Mouse (Mus musculus): ENCODE data around the gene Dgki. TPM values are rescaled to one million over a fixed set of nuclear protein-coding genes. Genes with fewer than 3 reads are reported as not detected.
A peak's percentile ranks its signal among the peaks of the same experiment; 100 is the strongest.

Dgki gene
- polyA plus RNA-seq, 1 experiment from 2014 or later, result 0.27 TPM

DNA sequence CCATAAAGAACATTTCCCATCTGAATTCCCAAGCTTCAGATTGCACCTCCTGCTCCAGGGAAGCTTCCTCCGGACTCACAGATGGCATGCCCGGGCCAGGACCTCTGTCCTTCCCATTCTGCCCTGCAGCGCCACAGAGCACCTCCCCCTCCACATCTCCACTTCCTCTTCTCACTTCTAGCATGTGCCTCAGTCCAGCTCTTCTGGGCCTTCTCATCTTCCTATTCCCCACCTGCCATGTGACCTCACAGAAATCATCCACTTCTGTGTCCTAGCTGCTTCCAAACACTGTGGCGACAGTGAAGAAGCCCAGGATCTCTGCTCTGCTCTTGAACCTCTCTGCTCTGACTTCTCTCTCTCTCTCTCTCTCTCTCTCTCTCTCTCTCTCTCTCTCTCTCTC is 87.1 kb downstream of the Dgki start:
- no peak overlapping the region for H3K27ac ChIP-seq (ENCODE audit: low read depth, low read length)
- no peak overlapping the region for H3K4me2 ChIP-seq (replicated peaks; ENCODE audit: low read depth, low read length)
- no peak for ATAC-seq (ENCODE audit: low FRiP score, low TSS enrichment)
- H3K9ac ChIP-seq (ENCODE audit: low read depth, low read length), result no peak overlapping the region
- no peaks in the 10 kb centered on the region for H3K9me3 ChIP-seq (ENCODE audit: control insufficient read depth, low read length)
- 28% methylated on average over 4 of the region's 4 CpGs for WGBS
- H3K4me3 ChIP-seq (ENCODE audit: low read length), result no peak overlapping the region
- H3K4me1 ChIP-seq (ENCODE audit: control insufficient read depth, insufficient read depth, low read length), result peaks cover 11% of the 10 kb centered on the region; the same call in 1 of the 2 replicates
- H3K27me3 ChIP-seq (ENCODE audit: control insufficient read depth, insufficient read depth, low read length), result no peaks in the 10 kb centered on the region
- no peaks in the 10 kb centered on the region for H3K36me3 ChIP-seq (ENCODE audit: control insufficient read depth, insufficient read depth, low read length)

DNA sequence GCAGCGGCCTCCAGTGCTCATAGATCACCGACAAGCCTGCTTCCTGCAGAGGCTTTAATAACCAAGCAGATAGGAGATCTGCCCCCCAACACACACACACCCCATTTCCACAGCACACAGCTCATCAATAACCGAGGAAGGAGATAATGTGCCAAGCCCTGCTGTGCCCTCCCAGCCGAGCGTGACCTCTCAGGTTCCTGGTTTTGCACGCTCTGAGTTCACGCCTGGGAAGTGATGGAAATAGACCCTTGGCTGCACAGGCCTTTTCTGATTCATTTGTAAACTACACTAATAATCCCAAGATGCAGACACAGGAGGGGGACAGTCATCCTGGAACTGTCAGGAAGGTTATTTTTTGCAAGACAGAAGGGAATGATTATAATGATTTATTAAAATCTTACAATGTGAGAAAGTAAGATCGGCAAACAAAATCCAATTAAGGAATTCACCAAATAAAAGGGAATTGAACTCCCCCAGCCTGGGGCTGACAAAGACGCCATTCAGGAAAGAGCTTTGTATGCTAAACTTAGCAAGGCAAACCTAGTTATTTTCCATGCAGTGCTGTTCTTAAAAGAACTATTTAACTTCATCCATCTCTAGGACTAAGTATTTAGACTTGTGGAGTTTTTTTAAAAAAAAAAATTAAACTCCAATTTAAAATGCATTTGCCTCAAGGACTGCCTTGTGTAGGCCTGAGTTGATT is 88.3 kb downstream of the Dgki start:
- Histone ChIP-seq H3K36me3 (ENCODE audit: control insufficient read depth, insufficient read depth, low read length) (no peaks in the 10 kb centered on the region), H3K27me3 (ENCODE audit: control insufficient read depth, insufficient read depth, low read length) (no peaks in the 10 kb centered on the region), H3K4me1 (ENCODE audit: control insufficient read depth, insufficient read depth, low read length) (peaks cover 11% of the 10 kb centered on the region; the same call in 1 of the 2 replicates), H3K9me3 (ENCODE audit: control insufficient read depth, low read length) (no peaks in the 10 kb centered on the region), H3K27ac (ENCODE audit: low read depth, low read length) (no peak overlapping the region), H3K4me2 (replicated peaks; ENCODE audit: low read depth, low read length) (no peak overlapping the region), H3K4me3 (ENCODE audit: low read length) (no peak overlapping the region), H3K9ac (ENCODE audit: low read depth, low read length) (no peak overlapping the region)
- 29% methylated on average over 9 of the region's 9 CpGs for WGBS
- ATAC-seq (ENCODE audit: low FRiP score, low TSS enrichment), result peak; percentile 40; the same call in 1 of the 2 replicates

DNA sequence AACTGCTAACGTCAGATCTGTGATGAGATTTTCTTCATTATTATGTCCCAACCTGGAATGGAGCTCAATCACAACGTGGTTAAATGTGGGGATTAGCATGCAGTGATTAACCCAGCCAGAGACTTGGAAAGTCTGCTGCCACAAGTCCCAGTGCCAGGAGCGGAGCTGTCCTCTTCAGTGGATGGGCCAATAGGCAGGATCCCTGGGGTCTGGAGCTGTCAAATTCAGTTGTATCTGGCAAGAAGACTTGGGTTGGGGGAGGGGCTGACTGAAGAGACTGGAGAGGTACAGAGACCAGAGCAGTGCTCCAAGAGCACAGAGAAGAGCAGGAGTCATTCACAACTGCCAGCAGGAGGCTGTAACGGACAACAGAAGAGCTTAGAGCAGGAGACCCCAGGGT is 97.1 kb downstream of the Dgki start:
- H3K4me2 ChIP-seq (replicated peaks; ENCODE audit: low read depth, low read length), result no peak overlapping the region
- H3K9ac ChIP-seq (ENCODE audit: low read depth, low read length), result no peak overlapping the region
- H3K4me1 ChIP-seq (ENCODE audit: control insufficient read depth, insufficient read depth, low read length), result 0 out of 2 replicates have a peak, but pooled peaks cover under 1% of the 10 kb centered on the region
- no peak overlapping the region for H3K4me3 ChIP-seq (ENCODE audit: low read length)
- no peaks in the 10 kb centered on the region for H3K36me3 ChIP-seq (ENCODE audit: control insufficient read depth, insufficient read depth, low read length)
- no peaks in the 10 kb centered on the region for H3K27me3 ChIP-seq (ENCODE audit: control insufficient read depth, insufficient read depth, low read length)
- H3K27ac ChIP-seq (ENCODE audit: low read depth, low read length), result no peak overlapping the region
- ATAC-seq (ENCODE audit: low FRiP score, low TSS enrichment), result no peak
- 77% methylated on average over 4 of the region's 4 CpGs for WGBS
- no peaks in the 10 kb centered on the region for H3K9me3 ChIP-seq (ENCODE audit: control insufficient read depth, low read length)

DNA sequence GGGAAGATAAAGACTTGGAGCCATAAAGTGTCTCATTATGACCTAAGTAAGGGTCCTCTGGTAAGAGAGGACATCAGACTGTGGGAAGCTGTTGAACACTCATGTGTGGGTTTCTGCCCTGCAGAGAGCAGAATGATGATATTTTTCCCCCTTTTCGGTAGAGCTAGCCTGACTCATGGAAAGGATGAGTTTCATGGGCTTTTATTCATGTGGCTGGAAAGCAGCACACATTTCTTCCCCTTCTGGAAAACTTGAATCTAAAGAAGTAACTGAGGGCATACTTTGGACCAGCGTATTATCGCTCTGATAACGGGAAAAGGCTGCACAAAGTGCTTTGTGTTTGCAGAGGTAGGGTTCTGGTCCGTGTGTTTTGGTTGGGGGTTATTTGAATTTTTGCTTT is 99.1 kb downstream of the Dgki start:
- Histone ChIP-seq H3K4me3 (ENCODE audit: low read length) (no peak overlapping the region), H3K4me1 (ENCODE audit: control insufficient read depth, insufficient read depth, low read length) (0 out of 2 replicates have a peak, but pooled peaks cover 4% of the 10 kb centered on the region), H3K27ac (ENCODE audit: low read depth, low read length) (no peak overlapping the region), H3K9me3 (ENCODE audit: control insufficient read depth, low read length) (no peaks in the 10 kb centered on the region), H3K36me3 (ENCODE audit: control insufficient read depth, insufficient read depth, low read length) (no peaks in the 10 kb centered on the region), H3K9ac (ENCODE audit: low read depth, low read length) (no peak overlapping the region), H3K4me2 (replicated peaks; ENCODE audit: low read depth, low read length) (no peak overlapping the region), H3K27me3 (ENCODE audit: control insufficient read depth, insufficient read depth, low read length) (no peaks in the 10 kb centered on the region)
- 95% methylated on average over 5 of the region's 5 CpGs for WGBS
- ATAC-seq (ENCODE audit: low FRiP score, low TSS enrichment), result no peak

DNA sequence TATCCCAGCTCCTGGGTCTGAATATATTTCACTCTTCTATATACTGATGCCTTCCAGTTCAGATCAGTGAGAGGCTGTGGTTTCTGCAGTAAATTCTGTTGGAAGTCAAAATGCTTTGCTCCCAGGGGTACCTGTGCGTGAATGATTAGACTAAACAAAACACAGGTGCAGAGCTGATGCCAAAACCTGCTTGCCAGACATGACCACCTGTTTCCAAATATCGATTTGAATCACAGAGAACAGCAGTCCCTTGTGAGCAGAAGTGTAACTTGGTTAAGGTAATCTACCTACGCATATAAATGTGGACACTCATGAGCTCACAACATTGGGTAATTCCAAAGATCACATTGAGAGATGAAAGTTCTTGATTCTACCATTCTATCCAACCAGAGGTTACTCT is 100.5 kb downstream of the Dgki start:
- H3K4me2 ChIP-seq (replicated peaks; ENCODE audit: low read depth, low read length), result no peak overlapping the region
- H3K9me3 ChIP-seq (ENCODE audit: control insufficient read depth, low read length), result no peaks in the 10 kb centered on the region
- 0 out of 2 replicates have a peak, but pooled peaks cover 4% of the 10 kb centered on the region for H3K4me1 ChIP-seq (ENCODE audit: control insufficient read depth, insufficient read depth, low read length)
- H3K4me3 ChIP-seq (ENCODE audit: low read length), result no peak overlapping the region
- no peaks in the 10 kb centered on the region for H3K36me3 ChIP-seq (ENCODE audit: control insufficient read depth, insufficient read depth, low read length)
- no peaks in the 10 kb centered on the region for H3K27me3 ChIP-seq (ENCODE audit: control insufficient read depth, insufficient read depth, low read length)
- WGBS, result 81% methylated on average over 3 of the region's 3 CpGs
- no peak for ATAC-seq (ENCODE audit: low FRiP score, low TSS enrichment)
- H3K27ac ChIP-seq (ENCODE audit: low read depth, low read length), result no peak overlapping the region
- no peak overlapping the region for H3K9ac ChIP-seq (ENCODE audit: low read depth, low read length)

GRCm38 (mm10) chr6:37197745-37198144 is 102.2 kb downstream of the Dgki start:
- no peak overlapping the region; the same call in 1 of the 2 replicates for H3K9ac ChIP-seq (ENCODE audit: low read depth, low read length)

DNA sequence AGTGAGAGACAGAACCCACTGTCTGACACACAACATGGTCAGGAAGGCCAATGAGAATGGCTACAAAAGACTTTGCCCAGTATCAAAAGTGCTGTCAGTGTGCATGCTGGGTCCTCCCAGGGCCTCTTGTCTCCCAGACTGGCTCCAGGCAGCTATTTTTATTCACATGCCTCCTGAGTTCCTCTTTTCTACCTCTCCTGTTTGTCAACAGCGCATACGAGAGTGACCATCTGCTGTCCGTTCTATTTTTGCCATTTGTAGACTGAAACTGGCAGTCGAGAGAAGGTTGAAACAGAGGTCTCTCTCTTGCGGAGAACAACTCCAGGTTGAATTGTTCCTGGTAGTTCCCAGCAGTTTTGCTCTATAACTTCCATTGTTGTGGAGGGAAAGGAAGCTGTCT is 103.1 kb downstream of the Dgki start:
- H3K27ac ChIP-seq (ENCODE audit: low read depth, low read length), result no peak overlapping the region
- no peak overlapping the region for H3K9ac ChIP-seq (ENCODE audit: low read depth, low read length)
- H3K9me3 ChIP-seq (ENCODE audit: control insufficient read depth, low read length), result no peaks in the 10 kb centered on the region
- no peak overlapping the region for H3K4me3 ChIP-seq (ENCODE audit: low read length)
- 90% methylated on average over 5 of the region's 5 CpGs for WGBS
- no peaks in the 10 kb centered on the region for H3K36me3 ChIP-seq (ENCODE audit: control insufficient read depth, insufficient read depth, low read length)
- no peak for ATAC-seq (ENCODE audit: low FRiP score, low TSS enrichment)
- no peak overlapping the region for H3K4me2 ChIP-seq (replicated peaks; ENCODE audit: low read depth, low read length)
- H3K27me3 ChIP-seq (ENCODE audit: control insufficient read depth, insufficient read depth, low read length), result no peaks in the 10 kb centered on the region
- H3K4me1 ChIP-seq (ENCODE audit: control insufficient read depth, insufficient read depth, low read length), result 0 out of 2 replicates have a peak, but pooled peaks cover 4% of the 10 kb centered on the region

More at GRCm38 (mm10) chr6:37197745-37198144, 102.2 kb downstream of the Dgki start:
- no peaks in the 10 kb centered on the region for H3K9me3 ChIP-seq (ENCODE audit: control insufficient read depth, low read length)
- no peaks in the 10 kb centered on the region for H3K27me3 ChIP-seq (ENCODE audit: control insufficient read depth, insufficient read depth, low read length)
- H3K27ac ChIP-seq (ENCODE audit: low read depth, low read length), result no peak overlapping the region
- H3K4me2 ChIP-seq (replicated peaks; ENCODE audit: low read depth, low read length), result 0 out of 2 replicates have a peak overlapping the region, but pooled peaks have one; percentile 12
- H3K36me3 ChIP-seq (ENCODE audit: control insufficient read depth, insufficient read depth, low read length), result no peaks in the 10 kb centered on the region
- H3K4me1 ChIP-seq (ENCODE audit: control insufficient read depth, insufficient read depth, low read length), result 0 out of 2 replicates have a peak, but pooled peaks cover 4% of the 10 kb centered on the region
- WGBS, result 15% methylated on average over 13 of the region's 13 CpGs
- ATAC-seq (ENCODE audit: low FRiP score, low TSS enrichment), result peak; percentile 64; the same call in 1 of the 2 replicates
- no peak overlapping the region for H3K4me3 ChIP-seq (ENCODE audit: low read length)

DNA sequence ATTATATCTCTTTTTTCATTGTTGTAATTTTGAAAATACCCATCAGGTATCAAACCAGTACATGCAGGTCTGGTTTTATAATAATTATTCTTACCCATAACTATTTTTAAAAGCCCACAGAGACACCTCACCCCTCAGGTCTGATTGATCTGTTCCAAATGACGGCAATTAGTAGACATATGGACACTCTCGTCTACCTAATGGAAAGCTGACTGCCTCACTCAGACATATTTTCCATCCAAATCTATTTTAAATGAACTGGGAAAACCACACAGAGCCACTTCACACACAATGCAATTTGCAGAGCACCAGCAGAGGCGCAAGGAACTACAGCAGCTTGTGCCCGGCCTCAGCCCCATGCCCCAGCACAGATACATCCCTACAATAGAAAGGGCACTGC is 104.2 kb downstream of the Dgki start:
- Histone ChIP-seq H3K4me3 (ENCODE audit: low read length) (no peak overlapping the region), H3K27me3 (ENCODE audit: control insufficient read depth, insufficient read depth, low read length) (no peaks in the 10 kb centered on the region), H3K36me3 (ENCODE audit: control insufficient read depth, insufficient read depth, low read length) (no peaks in the 10 kb centered on the region), H3K4me1 (ENCODE audit: control insufficient read depth, insufficient read depth, low read length) (0 out of 2 replicates have a peak, but pooled peaks cover 4% of the 10 kb centered on the region), H3K4me2 (replicated peaks; ENCODE audit: low read depth, low read length) (no peak overlapping the region), H3K9me3 (ENCODE audit: control insufficient read depth, low read length) (no peaks in the 10 kb centered on the region), H3K27ac (ENCODE audit: low read depth, low read length) (no peak overlapping the region), H3K9ac (ENCODE audit: low read depth, low read length) (no peak overlapping the region)
- no peak for ATAC-seq (ENCODE audit: low FRiP score, low TSS enrichment)
- 86% methylated on average over 4 of the region's 4 CpGs for WGBS

GRCm38 (mm10) chr6:37181961-37182360 is 118.0 kb downstream of the Dgki start:
- no peak overlapping the region for H3K27ac ChIP-seq (ENCODE audit: low read depth, low read length)
- H3K4me1 ChIP-seq (ENCODE audit: control insufficient read depth, insufficient read depth, low read length), result no peaks in the 10 kb centered on the region
- no peak overlapping the region for H3K4me2 ChIP-seq (replicated peaks; ENCODE audit: low read depth, low read length)
- H3K9ac ChIP-seq (ENCODE audit: low read depth, low read length), result no peak overlapping the region
- no peaks in the 10 kb centered on the region for H3K9me3 ChIP-seq (ENCODE audit: control insufficient read depth, low read length)
- no peak for ATAC-seq (ENCODE audit: low FRiP score, low TSS enrichment)
- no peaks in the 10 kb centered on the region for H3K27me3 ChIP-seq (ENCODE audit: control insufficient read depth, insufficient read depth, low read length)
- H3K36me3 ChIP-seq (ENCODE audit: control insufficient read depth, insufficient read depth, low read length), result no peaks in the 10 kb centered on the region
- WGBS, result 89% methylated on average over 4 of the region's 4 CpGs
- no peak overlapping the region for H3K4me3 ChIP-seq (ENCODE audit: low read length)
